Mouse (Mus musculus): ENCODE data around the gene Tbx22. TPM values are rescaled to one million over a fixed set of nuclear protein-coding genes. Genes with fewer than 3 reads are reported as not detected.

Tbx22 gene
- not detected for polyA plus RNA-seq (2015; fragmentation: Illumina TruSeq; extraction: RNeasy Lipid Tissue Mini Kit (QIAGEN cat#74804); ENCODE audit: insufficient read depth, low replicate concordance)

DNA sequence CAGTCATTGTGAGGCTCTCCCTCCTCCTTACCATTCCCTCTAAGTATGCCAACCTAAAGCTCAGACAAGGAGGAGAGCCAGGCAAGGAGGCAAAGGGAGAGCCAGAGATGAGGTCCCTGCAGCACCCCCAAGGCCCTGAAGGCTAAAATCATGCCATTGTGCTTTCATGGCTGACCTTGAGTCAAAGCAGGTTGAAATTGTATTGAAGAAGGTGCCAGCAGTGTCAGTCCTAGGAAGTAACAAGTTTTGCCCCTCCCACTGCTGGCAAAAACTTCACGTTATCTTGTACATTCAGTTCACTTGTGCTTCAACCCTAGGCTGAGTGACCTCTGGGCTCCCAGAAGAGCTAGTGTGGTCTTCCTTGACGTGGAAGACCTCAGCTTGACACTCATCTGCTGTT lies at the start of gene Tbx22:
Gene Tbx22 (plus strand): TSS at position 301 of the 400 bp plus-strand sequence.

Other genes with a start within 250 kb of the Tbx22 start
- not detected for gene Tent5d, start 124.6 kb downstream of the Tbx22 start, polyA plus RNA-seq (2015; fragmentation: Illumina TruSeq; extraction: RNeasy Lipid Tissue Mini Kit (QIAGEN cat#74804); ENCODE audit: insufficient read depth, low replicate concordance)
- 19.8 TPM for gene 2610002M06Rik, start 148.4 kb downstream of the Tbx22 start, polyA plus RNA-seq (2015; fragmentation: Illumina TruSeq; extraction: RNeasy Lipid Tissue Mini Kit (QIAGEN cat#74804); ENCODE audit: insufficient read depth, low replicate concordance)